In genomic region chr7:17023701-17024100, GRCm38 (mm10) we compare ENCODE assay signal across 9 mouse cellular contexts. TPM values are rescaled to one million over a fixed set of nuclear protein-coding genes. Genes with fewer than 3 reads are reported as not detected.
DNase-seq lines count a peak whose midpoint lies in the region; ATAC-seq and TF ChIP-seq lines count a peak whose summit lies in the region.
"Had no signal": no experiment of that assay in that cellular context is flagged by ENCODE, and none has a peak within 500 bp of the region (broad histone marks: within the 10 kb centered on the region; RNA-seq: fewer than 3 reads in every experiment).

No protein-coding gene starts in this region.

- no peak overlapping the region for H3K9ac ChIP-seq in kidney, postnatal 0 days (ENCODE audit: low read depth, low read length)
- peak overlapping the region; percentile 49; the same call in 1 of the 2 replicates for H3K9ac ChIP-seq in embryonic facial prominence, embryonic 13.5 days
- no peak overlapping the region; the same call in 1 of the 2 replicates for H3K9ac ChIP-seq in liver, embryonic 14.5 days (replicated peaks)

- TF ChIP-seq EP300 in liver, embryonic 14.5 days (IDR thresholded peaks at IDR 0.05; ENCODE audit: low read depth), result no peak

- 54% methylated on average over 4 of the region's 4 CpGs for WGBS in kidney, postnatal 0 days
- WGBS in embryonic facial prominence, embryonic 13.5 days, result 73% methylated on average over 4 of the region's 4 CpGs
- WGBS in liver, embryonic 14.5 days (ENCODE audit: insufficient replicate concordance), result 53% methylated on average over 4 of the region's 4 CpGs

- ATAC-seq in kidney, postnatal 0 days (replicated peaks; ENCODE audit: low FRiP score, low read depth), result no peak
- ATAC-seq in embryonic facial prominence, embryonic 13.5 days (ENCODE audit: insufficient number of reproducible peaks, insufficient read depth, low FRiP score, low TSS enrichment, low read depth), result no peak
- ATAC-seq in liver, embryonic 14.5 days (ENCODE audit: insufficient read depth), result no peak
- ATAC-seq: forebrain, embryonic 16.5 days had no signal

- H3K9me3 ChIP-seq in kidney, postnatal 0 days (replicated peaks; ENCODE audit: low read length), result no peaks in the 10 kb centered on the region
- no peaks in the 10 kb centered on the region for H3K9me3 ChIP-seq in embryonic facial prominence, embryonic 13.5 days
- no peaks in the 10 kb centered on the region for H3K9me3 ChIP-seq in liver, embryonic 14.5 days (ENCODE audit: control insufficient read depth, low read length)

- no peak for TF ChIP-seq CTCF in kidney, postnatal 0 days (IDR thresholded peaks at IDR 0.05; ENCODE audit: low read depth)
- no peak for TF ChIP-seq CTCF in bone marrow macrophage, adult 2 months (IDR thresholded peaks at IDR 0.05; ENCODE audit: low read depth, low read length)
- TF ChIP-seq CTCF in liver, embryonic 14.5 days (IDR thresholded peaks at IDR 0.05; ENCODE audit: low read depth), result no peak

- DNase-seq in kidney, postnatal 0 days (ENCODE audit: low spot score), result no peak
- no peak for DNase-seq in kidney, adult 18-20 months
- DNase-seq in liver, embryonic 14.5 days (ENCODE audit: low read depth in 3 of 3, low spot score in 3 of 3), result no peak
- no peak for DNase-seq in thymus, postnatal 10 days (ENCODE audit: low spot score in 2 of 2)
- DNase-seq in embryo, embryonic 10.5 days (ENCODE audit: low spot score), result no peak
- DNase-seq: embryo, embryonic 11 days had no signal

- TF ChIP-seq POLR2A in bone marrow macrophage, adult 2 months (IDR thresholded peaks at IDR 0.05; ENCODE audit: borderline replicate concordance, low read depth, low read length), result no peak

- no peak overlapping the region for H3K4me3 ChIP-seq in kidney, postnatal 0 days (replicated peaks; ENCODE audit: low read depth, low read length)
- H3K4me3 ChIP-seq in bone marrow macrophage, adult 2 months (ENCODE audit: insufficient read depth, low read length), result peak overlapping the region; percentile 81
- H3K4me3 ChIP-seq in embryonic facial prominence, embryonic 13.5 days, result no peak overlapping the region
- no peak overlapping the region; a peak in 1 of 4 replicates for H3K4me3 ChIP-seq in liver, embryonic 14.5 days (ENCODE audit: insufficient read depth in 1 of 2, low read depth in 2 of 2, low read length in 2 of 2)

- H3K27me3 ChIP-seq in kidney, postnatal 0 days (ENCODE audit: insufficient read depth, low read length), result no peaks in the 10 kb centered on the region
- H3K27me3 ChIP-seq in embryonic facial prominence, embryonic 13.5 days, result no peaks in the 10 kb centered on the region
- H3K27me3 ChIP-seq in liver, embryonic 14.5 days (ENCODE audit: control insufficient read depth, insufficient read depth, low read length), result no peaks in the 10 kb centered on the region

- H3K27ac ChIP-seq in kidney, postnatal 0 days, result peak overlapping the region; percentile 76
- H3K27ac ChIP-seq in bone marrow macrophage, adult 2 months (ENCODE audit: insufficient read depth, low read depth, low read length), result peak overlapping the region; percentile 93
- peak overlapping the region; percentile 33; the same call in 1 of the 2 replicates for H3K27ac ChIP-seq in embryonic facial prominence, embryonic 13.5 days
- no peak overlapping the region for H3K27ac ChIP-seq in liver, embryonic 14.5 days

- 0 out of 2 replicates have a peak, but pooled peaks cover 15% of the 10 kb centered on the region for H3K36me3 ChIP-seq in kidney, postnatal 0 days (ENCODE audit: insufficient read depth, low read length)
- H3K36me3 ChIP-seq in embryonic facial prominence, embryonic 13.5 days, result peaks cover 62% of the 10 kb centered on the region
- peaks cover 27% of the 10 kb centered on the region for H3K36me3 ChIP-seq in liver, embryonic 14.5 days (replicated peaks; ENCODE audit: control insufficient read depth, insufficient read depth, low read depth)

- peak overlapping the region; percentile 6; the same call in 1 of the 2 replicates for H3K4me2 ChIP-seq in kidney, postnatal 0 days (ENCODE audit: low read length)
- no peak overlapping the region for H3K4me2 ChIP-seq in embryonic facial prominence, embryonic 13.5 days
- 0 out of 2 replicates have a peak overlapping the region, but pooled peaks have one; percentile 18 for H3K4me2 ChIP-seq in liver, embryonic 14.5 days (ENCODE audit: low read depth)

- peaks cover 31% of the 10 kb centered on the region for H3K4me1 ChIP-seq in kidney, postnatal 0 days (replicated peaks; ENCODE audit: insufficient read depth, low read length)
- peaks cover 38% of the 10 kb centered on the region for H3K4me1 ChIP-seq in bone marrow macrophage, adult 2 months (ENCODE audit: control insufficient read depth, insufficient read depth, low read length)
- peaks cover 33% of the 10 kb centered on the region for H3K4me1 ChIP-seq in embryonic facial prominence, embryonic 13.5 days
- H3K4me1 ChIP-seq in liver, embryonic 14.5 days (replicated peaks; ENCODE audit: control insufficient read depth in 2 of 2, insufficient read depth in 2 of 2, low read length in 1 of 2), result peaks cover 21 to 35% of the 10 kb centered on the region in 2 experiments

RNA-seq across cellular contexts. Expression of gene Ppp5c, which starts 4.0 kb away (rescaled TPM):
- 82.0 and 95.4 TPM in 2 replicates for polyA plus RNA-seq in kidney, postnatal 0 days (2015; fragmentation: Nextera tagmentation; extraction: Ambion mirVana)
- 70.7 and 83.1 TPM in 2 replicates for polyA plus RNA-seq in bone marrow macrophage, adult 2 months (2012; ENCODE audit: insufficient read depth, insufficient read length, missing spikeins)
- 109 and 112 TPM in 2 replicates for polyA plus RNA-seq in embryonic facial prominence, embryonic 13.5 days (2015; fragmentation: Nextera tagmentation; extraction: Ambion mirVana)
- 61.7 and 68.3 TPM in 2 replicates for polyA plus RNA-seq in liver, embryonic 14.5 days (2012; rRNA removed)
- 38.5 and 42.8 TPM in 2 replicates for polyA plus RNA-seq in liver, embryonic 14.5 days (2014; fragmentation: Nextera tagmentation; extraction: Ambion mirVana)

RNA-seq across cellular contexts. Expression of gene Ccdc8, which starts 31.2 kb away (rescaled TPM):
- polyA plus RNA-seq in kidney, postnatal 0 days (2015; fragmentation: Nextera tagmentation; extraction: Ambion mirVana), result 15.7 and 16.9 TPM in 2 replicates
- polyA plus RNA-seq in bone marrow macrophage, adult 2 months (2012; ENCODE audit: insufficient read depth, insufficient read length, missing spikeins), result not detected in 2 replicates
- 20.7 and 22.1 TPM in 2 replicates for polyA plus RNA-seq in embryonic facial prominence, embryonic 13.5 days (2015; fragmentation: Nextera tagmentation; extraction: Ambion mirVana)
- 2.0 and 2.7 TPM in 2 replicates for polyA plus RNA-seq in liver, embryonic 14.5 days (2012; rRNA removed)
- 1.5 and 2.3 TPM in 2 replicates for polyA plus RNA-seq in liver, embryonic 14.5 days (2014; fragmentation: Nextera tagmentation; extraction: Ambion mirVana)

RNA-seq across cellular contexts. Expression of gene Hif3a, which starts 38.5 kb away (rescaled TPM):
- polyA plus RNA-seq in kidney, postnatal 0 days (2015; fragmentation: Nextera tagmentation; extraction: Ambion mirVana), result 5.1 and 6.1 TPM in 2 replicates
- polyA plus RNA-seq in bone marrow macrophage, adult 2 months (2012; ENCODE audit: insufficient read depth, insufficient read length, missing spikeins), result 0.27 TPM in 1 of 2 replicates, not detected in the other
- 14.7 and 16.5 TPM in 2 replicates for polyA plus RNA-seq in embryonic facial prominence, embryonic 13.5 days (2015; fragmentation: Nextera tagmentation; extraction: Ambion mirVana)
- 9.8 and 12.2 TPM in 2 replicates for polyA plus RNA-seq in liver, embryonic 14.5 days (2012; rRNA removed)
- 22.8 and 23.9 TPM in 2 replicates for polyA plus RNA-seq in liver, embryonic 14.5 days (2014; fragmentation: Nextera tagmentation; extraction: Ambion mirVana)

RNA-seq across cellular contexts. Expression of gene Gm42372, which starts 40.8 kb away (rescaled TPM):
- 0.09 and 0.13 TPM in 2 replicates for polyA plus RNA-seq in kidney, postnatal 0 days (2015; fragmentation: Nextera tagmentation; extraction: Ambion mirVana)
- 0.16 TPM in 1 of 2 replicates, not detected in the other for polyA plus RNA-seq in bone marrow macrophage, adult 2 months (2012; ENCODE audit: insufficient read depth, insufficient read length, missing spikeins)
- 0.18 and 0.25 TPM in 2 replicates for polyA plus RNA-seq in embryonic facial prominence, embryonic 13.5 days (2015; fragmentation: Nextera tagmentation; extraction: Ambion mirVana)
- polyA plus RNA-seq in liver, embryonic 14.5 days (2012; rRNA removed), result 0.01 and 0.02 TPM in 2 replicates
- 0.03 and 0.04 TPM in 2 replicates for polyA plus RNA-seq in liver, embryonic 14.5 days (2014; fragmentation: Nextera tagmentation; extraction: Ambion mirVana)

RNA-seq across cellular contexts. Expression of gene Psg16, which starts 50.1 kb away (rescaled TPM):
- 0.07 TPM in 1 of 2 replicates, not detected in the other for polyA plus RNA-seq in kidney, postnatal 0 days (2015; fragmentation: Nextera tagmentation; extraction: Ambion mirVana)
- polyA plus RNA-seq in bone marrow macrophage, adult 2 months (2012; ENCODE audit: insufficient read depth, insufficient read length, missing spikeins), result 0.12 TPM in 1 of 2 replicates, not detected in the other
- 0.14 and 0.21 TPM in 2 replicates for polyA plus RNA-seq in embryonic facial prominence, embryonic 13.5 days (2015; fragmentation: Nextera tagmentation; extraction: Ambion mirVana)
- 0.02 and 0.18 TPM in 2 replicates for polyA plus RNA-seq in liver, embryonic 14.5 days (2012; rRNA removed)
- 0.08 TPM in 2 replicates for polyA plus RNA-seq in liver, embryonic 14.5 days (2014; fragmentation: Nextera tagmentation; extraction: Ambion mirVana)
